Mouse (Mus musculus): ENCODE data around the gene Trmt44. TPM values are rescaled to one million over a fixed set of nuclear protein-coding genes. Genes with fewer than 3 reads are reported as not detected.

Trmt44 gene
- polyA plus RNA-seq, 1 experiment from 2014 or later, result 8.0 TPM

GRCm38 (mm10) chr5:35559447-35559846, 15.4 kb downstream of the Trmt44 start:
- Histone ChIP-seq H3K4me3 (no peak overlapping the region), H3K9ac (no peak overlapping the region), H3K36me3 (peaks cover 54% of the 10 kb centered on the region), H3K27ac (no peak overlapping the region), H3K4me2 (no peak overlapping the region), H3K4me1 (no peaks in the 10 kb centered on the region), H3K9me3 (no peaks in the 10 kb centered on the region), H3K27me3 (no peaks in the 10 kb centered on the region)
- no peak for ATAC-seq (ENCODE audit: borderline replicate concordance, extremely low read depth, low FRiP score, low TSS enrichment)
- 74% methylated on average over 8 of the region's 8 CpGs for WGBS

DNA sequence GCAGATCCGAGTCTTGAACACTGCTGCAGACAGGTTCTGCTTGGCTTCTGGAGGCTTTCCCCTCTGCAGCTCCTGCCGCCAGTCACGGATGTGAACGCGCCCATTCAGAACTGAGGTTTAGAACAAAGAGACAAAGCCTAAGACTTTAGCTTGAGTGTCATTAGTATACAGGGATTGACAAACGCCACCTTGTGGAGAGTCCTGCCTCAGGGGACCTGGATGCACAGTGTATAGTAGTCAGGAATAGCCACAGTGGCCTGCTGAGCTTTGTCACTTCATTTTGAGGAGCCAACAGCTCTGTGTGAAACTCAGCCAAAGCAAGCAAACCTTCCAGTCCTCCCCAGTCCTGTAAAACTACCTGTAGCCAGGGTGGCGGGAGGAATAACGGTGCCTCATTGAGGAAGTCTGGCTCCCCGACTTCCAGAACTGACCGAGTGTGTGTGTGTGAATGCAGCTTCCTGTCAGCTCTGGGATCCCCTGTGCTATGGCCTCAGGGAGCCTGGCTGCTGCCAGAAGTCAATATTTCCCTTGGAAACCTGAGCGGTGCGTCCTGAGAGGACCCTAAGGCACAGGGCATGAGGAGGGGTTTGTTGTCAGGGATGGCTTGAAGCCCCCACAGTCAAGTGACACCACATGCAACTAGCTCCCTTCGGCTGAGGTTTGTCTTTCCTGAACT, 16.8 kb downstream of the Trmt44 start:
- Histone ChIP-seq H3K4me2 (no peak overlapping the region), H3K27ac (no peak overlapping the region), H3K36me3 (peaks cover 41% of the 10 kb centered on the region), H3K4me1 (no peaks in the 10 kb centered on the region), H3K27me3 (no peaks in the 10 kb centered on the region), H3K4me3 (no peak overlapping the region), H3K9ac (no peak overlapping the region), H3K9me3 (no peaks in the 10 kb centered on the region)
- WGBS, result 79% methylated on average over 13 of the region's 13 CpGs
- no peak for ATAC-seq (ENCODE audit: borderline replicate concordance, extremely low read depth, low FRiP score, low TSS enrichment)

DNA sequence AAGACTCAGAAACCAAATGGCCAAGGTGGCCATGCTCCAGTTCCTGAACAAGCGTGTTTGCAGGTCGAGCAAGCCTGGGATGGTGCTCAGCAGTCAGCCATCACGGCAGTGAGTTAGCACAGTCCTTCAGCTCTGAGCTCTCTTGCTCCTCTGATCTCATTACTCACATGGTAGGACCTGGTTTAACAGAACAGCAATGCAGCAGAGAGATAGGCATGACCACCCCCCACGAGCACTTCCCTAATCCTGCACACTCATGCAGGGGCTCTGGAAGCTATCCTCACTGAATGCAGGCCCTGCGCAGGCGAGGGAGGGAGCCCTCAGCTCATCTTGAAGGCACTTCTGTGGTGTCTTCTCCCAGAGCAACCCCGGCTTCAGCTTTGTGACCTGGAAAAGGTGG, 18.5 kb downstream of the Trmt44 start:
- H3K9ac ChIP-seq, result no peak overlapping the region
- H3K27me3 ChIP-seq, result no peaks in the 10 kb centered on the region
- no peaks in the 10 kb centered on the region for H3K4me1 ChIP-seq
- no peak overlapping the region for H3K4me3 ChIP-seq
- peaks cover 24% of the 10 kb centered on the region for H3K36me3 ChIP-seq
- 84% methylated on average over 7 of the region's 7 CpGs for WGBS
- no peak overlapping the region for H3K27ac ChIP-seq
- no peak overlapping the region for H3K4me2 ChIP-seq
- H3K9me3 ChIP-seq, result no peaks in the 10 kb centered on the region
- no peak for ATAC-seq (ENCODE audit: borderline replicate concordance, extremely low read depth, low FRiP score, low TSS enrichment)

GRCm38 (mm10) chr5:35552838-35553539, 21.9 kb downstream of the Trmt44 start:
- 0 out of 2 replicates have a peak, but pooled peaks have one; percentile 8 for ATAC-seq (ENCODE audit: borderline replicate concordance, extremely low read depth, low FRiP score, low TSS enrichment)
- peaks cover 19% of the 10 kb centered on the region for H3K36me3 ChIP-seq
- no peak overlapping the region for H3K4me2 ChIP-seq
- no peaks in the 10 kb centered on the region for H3K27me3 ChIP-seq
- WGBS, result 85% methylated on average over 4 of the region's 4 CpGs
- H3K9me3 ChIP-seq, result no peaks in the 10 kb centered on the region
- no peak overlapping the region for H3K27ac ChIP-seq
- H3K4me3 ChIP-seq, result no peak overlapping the region
- no peak overlapping the region for H3K9ac ChIP-seq
- no peaks in the 10 kb centered on the region for H3K4me1 ChIP-seq

- H3K9ac ChIP-seq, result no peak overlapping the region
- no peaks in the 10 kb centered on the region for H3K27me3 ChIP-seq
- no peaks in the 10 kb centered on the region for H3K9me3 ChIP-seq
- H3K4me2 ChIP-seq, result no peak overlapping the region
- no peaks in the 10 kb centered on the region for H3K4me1 ChIP-seq
- peak; percentile 52; the same call in 1 of the 2 replicates for ATAC-seq (ENCODE audit: borderline replicate concordance, extremely low read depth, low FRiP score, low TSS enrichment)
- H3K27ac ChIP-seq, result peak overlapping the region; percentile 10; the same call in 1 of the 2 replicates
- no peak overlapping the region for H3K4me3 ChIP-seq
- WGBS, result 40% methylated on average over 7 of the region's 7 CpGs
- peaks cover 12% of the 10 kb centered on the region for H3K36me3 ChIP-seq
Observed at GRCm38 (mm10) chr5:35551855-35552837, 22.7 kb downstream of the Trmt44 start.

DNA sequence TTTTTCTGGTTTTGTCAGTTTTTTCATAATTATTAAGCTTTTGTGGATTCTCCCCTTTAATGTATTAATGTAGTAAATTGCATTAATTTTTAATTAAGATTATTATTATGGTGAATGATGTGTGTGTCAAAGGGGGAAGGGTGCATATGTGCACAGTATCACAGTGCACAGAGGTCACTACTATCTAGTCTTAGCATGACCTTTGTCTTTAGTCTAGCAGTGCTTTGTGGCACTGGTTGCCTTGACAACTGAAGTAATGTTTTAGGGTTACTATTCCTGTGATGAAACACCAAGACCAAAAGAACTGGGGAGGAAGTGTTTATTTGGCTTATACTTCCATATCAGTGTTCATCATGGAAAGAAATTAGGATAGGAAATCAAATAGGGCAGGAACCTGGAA, 28.7 kb downstream of the Trmt44 start:
- Histone ChIP-seq H3K4me3 (no peak overlapping the region), H3K9me3 (no peaks in the 10 kb centered on the region), H3K36me3 (no peaks in the 10 kb centered on the region), H3K27me3 (no peaks in the 10 kb centered on the region), H3K4me1 (no peaks in the 10 kb centered on the region), H3K4me2 (no peak overlapping the region), H3K27ac (no peak overlapping the region), H3K9ac (no peak overlapping the region)
- ATAC-seq (ENCODE audit: borderline replicate concordance, extremely low read depth, low FRiP score, low TSS enrichment), result no peak

DNA sequence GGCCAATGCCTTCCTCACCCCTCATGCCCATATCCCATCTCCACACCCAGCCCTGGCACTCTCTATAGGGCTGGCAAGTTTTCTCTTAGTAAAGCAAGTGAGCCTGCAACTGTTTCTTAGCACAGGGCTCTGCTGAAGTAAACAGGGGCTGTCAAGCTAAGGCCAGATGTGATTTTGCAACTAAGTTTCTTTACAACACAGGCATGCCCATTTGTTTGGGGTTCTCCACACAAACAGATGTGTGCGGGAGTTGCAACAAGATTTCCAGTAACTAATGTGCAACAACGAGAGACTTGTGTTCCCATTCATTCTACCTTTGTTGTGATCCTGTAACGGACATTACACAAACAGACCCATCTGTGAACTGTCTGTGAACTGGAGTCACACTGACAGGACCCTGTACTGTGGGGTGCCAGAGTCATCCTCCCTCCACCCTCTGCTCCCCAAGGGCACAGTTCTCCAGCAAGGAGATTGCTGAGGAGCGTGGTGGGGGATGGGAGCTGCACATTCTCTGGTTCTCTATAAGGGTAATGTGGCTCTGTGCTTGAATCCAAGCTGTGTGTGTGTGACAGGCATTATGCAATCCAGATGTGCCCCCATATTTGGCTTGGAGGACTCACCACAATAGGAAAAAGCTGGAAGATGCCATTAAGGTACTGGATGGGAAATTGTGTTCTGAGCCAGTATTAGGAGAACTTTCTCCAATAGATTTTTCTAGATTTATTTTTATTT, 33.6 kb downstream of the Trmt44 start:
- WGBS, result 44% methylated on average over 4 of the region's 4 CpGs
- H3K4me1 ChIP-seq, result 0 out of 2 replicates have a peak, but pooled peaks cover 7% of the 10 kb centered on the region
- H3K27ac ChIP-seq, result 0 out of 2 replicates have a peak overlapping the region, but pooled peaks have one; percentile 50
- no peaks in the 10 kb centered on the region for H3K36me3 ChIP-seq
- H3K27me3 ChIP-seq, result no peaks in the 10 kb centered on the region
- no peak overlapping the region for H3K4me3 ChIP-seq
- H3K4me2 ChIP-seq, result no peak overlapping the region
- no peaks in the 10 kb centered on the region for H3K9me3 ChIP-seq
- no peak overlapping the region for H3K9ac ChIP-seq
- ATAC-seq (ENCODE audit: borderline replicate concordance, extremely low read depth, low FRiP score, low TSS enrichment), result no peak

GRCm38 (mm10) chr5:35540555-35540954, 34.3 kb downstream of the Trmt44 start:
- Histone ChIP-seq H3K4me1 (0 out of 2 replicates have a peak, but pooled peaks cover 7% of the 10 kb centered on the region), H3K4me2 (no peak overlapping the region), H3K27me3 (no peaks in the 10 kb centered on the region), H3K36me3 (no peaks in the 10 kb centered on the region), H3K9me3 (no peaks in the 10 kb centered on the region), H3K4me3 (no peak overlapping the region), H3K27ac (0 out of 2 replicates have a peak overlapping the region, but pooled peaks have one; percentile 50), H3K9ac (no peak overlapping the region)
- WGBS, result 49% methylated on average over 5 of the region's 5 CpGs
- no peak for ATAC-seq (ENCODE audit: borderline replicate concordance, extremely low read depth, low FRiP score, low TSS enrichment)

DNA sequence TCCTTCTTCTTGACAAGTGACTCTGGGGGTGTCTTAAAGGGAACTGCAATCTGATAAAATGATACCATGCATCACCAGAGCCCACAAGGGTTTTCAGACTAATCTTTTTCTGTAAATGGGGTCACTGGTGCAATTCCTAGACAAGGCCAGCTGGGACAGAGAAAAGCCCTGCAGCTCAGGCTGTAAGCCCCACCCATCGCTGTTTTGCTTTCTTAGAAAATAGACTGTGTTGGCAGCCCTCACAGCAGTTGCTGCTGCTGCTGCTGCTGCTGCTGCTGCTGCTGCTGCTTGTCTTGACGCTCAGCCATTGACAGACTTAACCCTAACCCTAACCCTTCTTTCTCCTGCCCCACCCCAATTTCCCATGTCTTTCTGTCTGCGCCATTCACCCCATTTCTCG, 35.3 kb downstream of the Trmt44 start:
- Histone ChIP-seq H3K4me1 (0 out of 2 replicates have a peak, but pooled peaks cover 7% of the 10 kb centered on the region), H3K36me3 (no peaks in the 10 kb centered on the region), H3K9me3 (no peaks in the 10 kb centered on the region), H3K27me3 (no peaks in the 10 kb centered on the region), H3K4me3 (no peak overlapping the region), H3K27ac (no peak overlapping the region), H3K9ac (no peak overlapping the region), H3K4me2 (no peak overlapping the region)
- ATAC-seq (ENCODE audit: borderline replicate concordance, extremely low read depth, low FRiP score, low TSS enrichment), result no peak
- WGBS, result 57% methylated on average over 4 of the region's 4 CpGs

- no peaks in the 10 kb centered on the region for H3K36me3 ChIP-seq
- WGBS, result 82% methylated on average over 3 of the region's 3 CpGs
- no peak for ATAC-seq (ENCODE audit: borderline replicate concordance, extremely low read depth, low FRiP score, low TSS enrichment)
Observed at GRCm38 (mm10) chr5:35538022-35538421, 36.8 kb downstream of the Trmt44 start.

GRCm38 (mm10) chr5:35537474-35537873, 37.4 kb downstream of the Trmt44 start:
- H3K27ac ChIP-seq, result no peak overlapping the region
- no peak overlapping the region for H3K9ac ChIP-seq
- 46% methylated on average over 1 of the region's 1 CpGs for WGBS
- no peak overlapping the region for H3K4me3 ChIP-seq
- 0 out of 2 replicates have a peak, but pooled peaks cover 7% of the 10 kb centered on the region for H3K4me1 ChIP-seq
- H3K36me3 ChIP-seq, result no peaks in the 10 kb centered on the region
- ATAC-seq (ENCODE audit: borderline replicate concordance, extremely low read depth, low FRiP score, low TSS enrichment), result no peak
- H3K9me3 ChIP-seq, result no peaks in the 10 kb centered on the region
- H3K4me2 ChIP-seq, result no peak overlapping the region
- no peaks in the 10 kb centered on the region for H3K27me3 ChIP-seq

More at GRCm38 (mm10) chr5:35538022-35538421, 36.8 kb downstream of the Trmt44 start:
- H3K4me1 ChIP-seq, result 0 out of 2 replicates have a peak, but pooled peaks cover 7% of the 10 kb centered on the region
- H3K27me3 ChIP-seq, result no peaks in the 10 kb centered on the region
- H3K9me3 ChIP-seq, result no peaks in the 10 kb centered on the region
- no peak overlapping the region for H3K27ac ChIP-seq
- no peak overlapping the region for H3K4me3 ChIP-seq
- H3K9ac ChIP-seq, result no peak overlapping the region
- H3K4me2 ChIP-seq, result no peak overlapping the region

Data from lung, embryonic 15.5 days (tissue).